Mouse (Mus musculus) bone marrow macrophage, adult 2 months (primary cell): ENCODE data around the gene Fibcd1.

Experiments used
- CTCF ChIP-seq: IDR thresholded peaks from 2 replicates; pipeline ENCODE4 v1.5.1; 2012; ENCODE audit warnings: low read depth, mild to moderate bottlenecking, low read length, moderate library complexity
- POLR2A ChIP-seq: IDR thresholded peaks from 2 replicates; pipeline ENCODE4 v1.6.1; 2012; ENCODE audit warnings: mild to moderate bottlenecking, low read depth, low read length, borderline replicate concordance

- TF ChIP-seq POLR2A = no peak
- no peak for TF ChIP-seq CTCF
Observed at GRCm38 (mm10) chr2:31810444-31810843, 35.4 kb downstream of the Fibcd1 start, which contains the start of gene Qrfp.
